Mouse (Mus musculus) forebrain, embryonic 13.5 days (tissue): Measurements from ENCODE around the gene Cpn1. TPM values are rescaled to one million over a fixed set of nuclear protein-coding genes. Genes with fewer than 3 reads are reported as not detected.

ENCODE experiments used
- ATAC-seq: fragments of 200-750 bp; cut with Nextera tagmentation; 2 replicates; pipeline ENCODE4 v1.8.0; 2017
- H3K27ac ChIP-seq: fragments of 300-500 bp; sonication (generic); 2 replicates; pipeline ENCODE4 v1.5.1; 2015; ENCODE audit warnings: inconsistent platforms, mild to moderate bottlenecking, moderate library complexity
- H3K27me3 ChIP-seq: fragments of 300-500 bp; sonication (generic); 2 replicates; pipeline ENCODE4 v1.6.1; 2015; ENCODE audit warnings: mild to moderate bottlenecking, inconsistent platforms
- H3K36me3 ChIP-seq: fragments of 300-500 bp; sonication (generic); 2 replicates; pipeline ENCODE4 v1.6.1; 2015; ENCODE audit warnings: mild to moderate bottlenecking, inconsistent platforms; ENCODE audit not compliant: poor library complexity, severe bottlenecking
- H3K4me1 ChIP-seq: fragments of 300-500 bp; sonication (generic); 2 replicates; pipeline ENCODE4 v1.6.1; 2015; ENCODE audit warnings: inconsistent platforms
- H3K4me2 ChIP-seq: fragments of 300-500 bp; sonication (generic); 2 replicates; pipeline ENCODE4 v1.6.1; 2015; ENCODE audit warnings: inconsistent platforms, mild to moderate bottlenecking, moderate library complexity
- H3K4me3 ChIP-seq: fragments of 300-500 bp; sonication (generic); 2 replicates; pipeline ENCODE4 v1.5.1; 2015; ENCODE audit warnings: mild to moderate bottlenecking, inconsistent platforms
- H3K9ac ChIP-seq: fragments of 300-500 bp; sonication (generic); 2 replicates; pipeline ENCODE4 v1.6.1; 2015; ENCODE audit warnings: mild to moderate bottlenecking, inconsistent platforms
- H3K9me3 ChIP-seq: fragments of 300-500 bp; sonication (generic); replicated peaks from 2 replicates; pipeline ENCODE4 v1.6.1; 2016; ENCODE audit warnings: inconsistent platforms
- WGBS: fragments of 180-500 bp; shearing (Covaris S2); methylation state at CpG from one replicate; pipeline ENCODE4 v1.1.7; 2015; 5-methylcytosine and 5-hydroxymethylcytosine counted together
- polyA plus RNA-seq: library from polyadenylated mRNA; unstranded; fragments of >200 nt; fragmentation: Nextera tagmentation; extraction: Ambion mirVana; gene quantifications from 2 replicates; pipeline ENCODE4 v1.2.1, GENCODE M21; 2015

The Cpn1 gene
- 0.32 and 0.37 TPM in 2 replicates for polyA plus RNA-seq

DNA sequence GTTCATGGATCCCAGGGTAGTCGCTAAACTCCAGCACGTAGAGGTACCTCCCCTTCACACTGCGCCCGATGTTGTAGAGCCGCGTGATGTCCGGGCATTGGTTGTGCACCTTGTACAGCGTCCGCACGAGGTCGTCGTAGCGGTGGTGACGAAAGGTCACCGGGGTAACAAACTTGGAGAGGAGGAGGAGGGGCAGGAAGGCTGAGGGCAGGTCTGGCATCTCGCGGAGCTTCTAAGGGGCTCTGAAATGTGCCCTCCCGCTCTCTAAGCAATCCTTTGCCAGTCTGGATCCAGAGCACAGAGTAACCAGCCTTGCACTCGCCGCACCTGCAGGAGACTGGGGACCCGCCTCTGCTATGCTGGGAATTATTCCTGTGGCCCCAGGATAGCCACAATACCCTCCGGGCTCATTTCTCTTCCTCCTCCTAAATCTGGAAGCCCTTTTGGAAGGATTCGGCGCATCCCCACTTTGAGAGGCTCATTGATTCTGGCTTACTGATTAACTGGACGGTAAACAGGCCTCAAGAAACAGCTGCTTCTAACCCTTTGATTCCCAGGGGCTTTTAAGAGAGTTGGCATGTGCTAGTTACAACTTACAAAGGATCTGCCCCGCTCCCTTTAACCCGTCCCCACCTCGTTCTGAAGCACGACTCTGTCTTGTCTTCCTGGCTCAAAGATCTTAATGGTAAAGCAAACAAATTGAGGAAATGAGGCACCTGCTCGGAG, at the start of gene Cpn1:
Gene Cpn1 (minus strand): TSS at position 488 of the 726 bp plus-strand sequence.
- peak within 1 kb of the TSS; percentile 47 for H3K4me2 ChIP-seq
- peaks cover 7% of the 10 kb centered on the region; the same call in 1 of the 2 replicates for H3K27me3 ChIP-seq
- no peaks in the 10 kb centered on the region for H3K36me3 ChIP-seq
- H3K4me3 ChIP-seq = peak within 1 kb of the TSS; percentile 17; the same call in 1 of the 2 replicates
- H3K27ac ChIP-seq = no peak within 1 kb of the TSS
- no peaks in the 10 kb centered on the region for H3K9me3 ChIP-seq
- ATAC-seq = no peak
- H3K9ac ChIP-seq = no peak within 1 kb of the TSS
- peaks cover 8% of the 10 kb centered on the region; the same call in 1 of the 2 replicates for H3K4me1 ChIP-seq
- WGBS = 15% methylated on average over 30 of the region's 30 CpGs

DNA sequence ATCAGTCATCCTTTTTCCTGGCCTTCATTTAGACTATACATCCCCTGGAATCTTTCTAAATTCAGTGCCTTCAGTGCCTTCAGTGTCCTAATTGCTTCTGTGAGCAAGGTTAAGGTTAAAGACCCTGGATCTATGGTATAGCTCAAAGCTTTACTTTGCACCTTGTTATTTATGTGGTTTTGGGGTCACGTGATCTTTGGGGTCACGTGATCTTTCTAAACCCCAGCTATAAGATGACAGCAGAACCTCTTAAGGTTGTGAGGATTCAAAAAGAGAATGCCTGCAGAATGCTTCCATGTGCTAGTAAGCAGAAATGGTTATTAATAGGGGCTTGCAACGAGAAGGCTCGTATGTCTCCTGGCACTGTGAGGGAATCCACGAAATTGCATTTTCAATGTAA, 47.0 kb upstream of the Cpn1 start:
- Histone ChIP-seq H3K36me3 (peaks cover 30% of the 10 kb centered on the region), H3K27ac (no peak overlapping the region), H3K9ac (no peak overlapping the region), H3K27me3 (no peaks in the 10 kb centered on the region), H3K9me3 (no peaks in the 10 kb centered on the region), H3K4me2 (no peak overlapping the region), H3K4me1 (no peaks in the 10 kb centered on the region), H3K4me3 (no peak overlapping the region)
- WGBS = 92% methylated on average over 5 of the region's 5 CpGs
- no peak for ATAC-seq

DNA sequence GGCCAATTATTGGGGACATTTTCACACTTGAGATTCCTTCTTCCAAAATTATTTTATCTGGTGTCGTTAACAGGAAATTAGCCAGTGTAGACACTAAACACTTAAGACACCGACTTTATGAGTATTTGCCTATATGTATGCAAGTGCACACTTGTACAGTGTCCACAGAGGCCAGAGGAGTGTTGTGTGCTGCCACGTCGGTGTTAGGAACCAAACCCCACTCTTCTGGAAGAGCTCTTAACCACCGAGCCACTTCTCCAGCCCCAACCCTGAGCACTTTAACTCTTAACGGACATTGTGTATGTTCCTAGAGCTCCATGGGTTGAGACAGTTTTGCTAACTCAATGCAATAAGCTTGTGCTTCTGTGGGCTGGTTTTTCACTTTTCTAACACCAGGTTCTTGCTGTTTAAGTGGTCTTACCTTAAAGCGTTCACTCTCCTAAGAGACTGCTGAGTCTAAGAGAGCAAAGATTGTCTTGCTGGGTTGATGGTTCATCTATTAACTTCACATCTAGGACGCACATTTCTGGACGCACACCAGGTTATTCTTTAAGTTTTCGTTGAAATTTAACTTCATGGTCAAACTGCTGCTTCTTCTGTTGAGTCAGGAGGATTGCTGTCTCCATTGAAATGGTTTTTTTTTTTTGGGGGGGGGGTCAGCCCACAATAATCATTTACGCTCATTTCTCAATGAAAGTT, 45.8 kb upstream of the Cpn1 start:
- H3K4me1 ChIP-seq = no peaks in the 10 kb centered on the region

DNA sequence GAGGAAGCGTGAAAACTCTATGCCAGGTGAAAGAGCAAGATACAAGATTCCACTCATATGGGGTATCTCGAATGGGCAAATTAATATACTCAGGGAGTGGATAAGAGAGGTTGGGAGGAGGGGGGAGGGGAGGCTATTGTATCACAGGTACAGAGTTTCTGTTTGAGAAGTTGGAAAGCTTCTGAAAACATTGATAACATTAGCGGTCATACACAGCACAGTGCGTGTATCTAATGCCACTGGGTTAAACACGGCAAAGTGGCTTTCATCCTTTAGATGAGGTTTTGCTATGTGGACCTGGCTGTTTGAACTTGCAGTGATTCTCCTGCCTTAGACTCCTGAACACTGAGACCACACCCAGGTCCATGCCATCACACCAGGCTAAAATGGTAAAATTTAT, 43.7 kb upstream of the Cpn1 start:
- Histone ChIP-seq H3K27me3 (no peaks in the 10 kb centered on the region), H3K4me1 (no peaks in the 10 kb centered on the region), H3K4me3 (no peak overlapping the region), H3K36me3 (0 out of 2 replicates have a peak, but pooled peaks cover 5% of the 10 kb centered on the region), H3K27ac (no peak overlapping the region), H3K4me2 (no peak overlapping the region), H3K9ac (no peak overlapping the region), H3K9me3 (no peaks in the 10 kb centered on the region)
- ATAC-seq = no peak
- 94% methylated on average over 5 of the region's 5 CpGs for WGBS

More for the DNA sequence above, 45.8 kb upstream of the Cpn1 start:
- 93% methylated on average over 11 of the region's 11 CpGs for WGBS
- H3K27me3 ChIP-seq = no peaks in the 10 kb centered on the region
- no peak overlapping the region for H3K27ac ChIP-seq
- no peak overlapping the region for H3K9ac ChIP-seq
- ATAC-seq = no peak
- H3K36me3 ChIP-seq = peaks cover 21% of the 10 kb centered on the region
- H3K4me2 ChIP-seq = no peak overlapping the region
- H3K4me3 ChIP-seq = no peak overlapping the region
- H3K9me3 ChIP-seq = no peaks in the 10 kb centered on the region

GRCm38 (mm10) chr19:44028972-44029371, 42.6 kb upstream of the Cpn1 start, which contains the start of gene Cyp2c23:
Cyp2c23 (minus strand) TSS chr19:44029208.
- no peaks in the 10 kb centered on the region for H3K9me3 ChIP-seq
- no peaks in the 10 kb centered on the region for H3K27me3 ChIP-seq
- ATAC-seq = no peak
- 0 out of 2 replicates have a peak, but pooled peaks cover 5% of the 10 kb centered on the region for H3K36me3 ChIP-seq
- H3K27ac ChIP-seq = no peak within 1 kb of the TSS
- H3K4me3 ChIP-seq = no peak within 1 kb of the TSS
- WGBS = 73% methylated on average over 8 of the region's 8 CpGs
- no peak within 1 kb of the TSS for H3K9ac ChIP-seq
- H3K4me2 ChIP-seq = no peak within 1 kb of the TSS
- no peaks in the 10 kb centered on the region for H3K4me1 ChIP-seq

DNA sequence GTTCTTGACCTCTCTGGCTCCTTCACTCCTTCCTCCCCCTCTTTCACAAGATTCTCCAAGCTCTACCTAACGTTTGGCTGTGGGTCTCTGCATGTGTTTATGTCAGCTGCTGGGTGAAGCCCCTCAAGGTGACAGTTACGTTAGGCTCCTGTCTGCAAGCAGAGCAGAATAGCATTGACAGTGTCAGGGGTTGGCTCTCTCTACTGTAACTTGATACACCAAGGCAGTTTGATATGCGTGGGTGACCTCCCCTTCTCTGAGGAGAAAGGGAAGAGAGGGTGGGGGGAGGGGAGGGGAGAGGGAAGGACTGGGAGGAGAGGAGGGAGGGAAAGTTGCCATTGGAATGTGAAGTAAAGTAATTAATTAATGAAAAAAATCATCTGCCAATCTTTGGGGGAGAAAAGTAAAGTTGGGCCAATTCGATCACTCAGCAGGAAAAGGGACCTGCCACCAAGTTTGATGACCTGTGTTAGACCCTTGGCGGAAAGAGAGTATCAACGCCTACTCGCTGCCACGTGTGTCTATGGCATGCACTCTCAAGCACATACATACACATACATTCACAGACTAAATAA, 40.7 kb upstream of the Cpn1 start:
- Histone ChIP-seq H3K27me3 (no peaks in the 10 kb centered on the region), H3K4me2 (no peak overlapping the region), H3K27ac (no peak overlapping the region), H3K36me3 (0 out of 2 replicates have a peak, but pooled peaks cover under 1% of the 10 kb centered on the region), H3K9me3 (no peaks in the 10 kb centered on the region), H3K9ac (no peak overlapping the region), H3K4me1 (no peaks in the 10 kb centered on the region), H3K4me3 (no peak overlapping the region)
- ATAC-seq = no peak
- 70% methylated on average over 8 of the region's 8 CpGs for WGBS

DNA sequence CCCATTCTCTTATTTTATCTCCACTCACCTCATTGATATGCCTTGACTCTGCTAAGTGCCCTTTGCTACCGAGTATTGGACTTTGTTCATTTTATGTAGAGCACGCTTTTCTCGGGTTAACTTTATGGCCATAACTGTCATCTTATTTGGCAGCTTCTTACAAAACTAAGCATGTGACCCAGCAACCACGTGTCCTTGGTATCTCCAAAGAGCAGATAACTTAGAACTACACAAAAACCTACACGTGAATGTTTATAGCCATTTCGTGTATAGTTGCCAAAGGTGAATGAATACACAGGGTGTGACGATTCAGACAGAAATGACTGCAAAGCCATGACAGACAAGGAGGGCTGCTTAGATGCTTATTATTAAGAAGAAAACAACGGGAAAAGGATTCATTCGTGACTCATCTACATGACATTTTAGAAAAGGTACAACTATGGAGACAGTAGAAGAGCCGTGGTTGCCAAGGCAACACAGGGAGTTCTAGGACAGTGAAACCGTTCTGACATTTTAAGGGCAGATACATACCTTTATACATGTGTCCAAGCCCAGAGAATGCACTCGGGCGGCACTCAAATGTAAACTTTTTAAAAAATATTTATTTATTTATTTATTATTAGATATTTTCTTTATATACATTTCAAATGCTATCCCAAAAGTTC, 38.7 kb upstream of the Cpn1 start:
- H3K9me3 ChIP-seq = no peaks in the 10 kb centered on the region
- ATAC-seq = no peak
- 87% methylated on average over 13 of the region's 13 CpGs for WGBS

DNA sequence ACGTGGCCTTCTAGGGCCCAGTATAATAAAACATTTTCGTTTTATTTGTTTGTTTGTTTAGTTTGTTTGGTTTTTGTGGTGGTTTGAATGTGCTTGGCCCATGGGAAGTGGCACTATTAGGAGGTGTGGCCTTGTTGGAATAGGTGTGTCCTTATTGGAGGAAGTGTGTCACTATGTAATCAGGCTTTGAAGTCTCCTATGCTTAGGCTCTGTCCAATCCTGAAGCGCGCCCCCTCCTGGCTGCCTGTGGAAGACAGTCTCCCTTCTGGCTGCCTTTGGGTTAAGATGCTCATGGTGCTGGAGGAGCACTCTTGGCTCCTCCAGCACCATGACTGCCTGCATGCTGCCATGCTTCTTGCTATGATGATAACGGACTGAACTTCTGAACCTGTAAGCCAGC, 36.7 kb upstream of the Cpn1 start:
- no peaks in the 10 kb centered on the region for H3K9me3 ChIP-seq
- WGBS = 76% methylated on average over 5 of the region's 5 CpGs
- H3K4me2 ChIP-seq = no peak overlapping the region
- ATAC-seq = no peak
- no peak overlapping the region for H3K4me3 ChIP-seq
- no peaks in the 10 kb centered on the region for H3K36me3 ChIP-seq
- H3K27me3 ChIP-seq = no peaks in the 10 kb centered on the region
- no peak overlapping the region for H3K27ac ChIP-seq
- no peaks in the 10 kb centered on the region for H3K4me1 ChIP-seq
- H3K9ac ChIP-seq = no peak overlapping the region

More for the DNA sequence above, 38.7 kb upstream of the Cpn1 start:
- no peaks in the 10 kb centered on the region for H3K36me3 ChIP-seq
- H3K4me1 ChIP-seq = no peaks in the 10 kb centered on the region
- H3K27ac ChIP-seq = no peak overlapping the region
- no peak overlapping the region for H3K4me3 ChIP-seq
- H3K9ac ChIP-seq = no peak overlapping the region
- no peak overlapping the region for H3K4me2 ChIP-seq
- H3K27me3 ChIP-seq = no peaks in the 10 kb centered on the region

DNA sequence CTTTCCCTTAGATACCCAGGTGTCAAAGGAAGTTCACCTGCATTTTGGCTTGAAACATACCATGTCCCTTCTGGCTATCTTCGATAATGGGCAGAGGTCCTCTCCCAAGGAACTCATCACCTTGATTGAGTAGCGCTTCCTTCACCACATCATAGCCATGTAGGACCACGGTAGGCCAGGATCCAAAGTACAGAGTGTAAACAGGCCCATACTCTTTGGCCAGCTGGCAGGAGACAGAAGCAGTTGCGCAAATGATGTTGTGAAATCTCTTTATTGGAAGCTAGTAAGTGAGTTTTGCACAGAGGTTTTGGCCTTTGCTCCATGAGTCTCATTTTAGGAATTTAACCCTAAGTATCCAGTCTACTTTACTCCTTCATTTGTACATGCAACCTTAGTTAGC, 35.1 kb upstream of the Cpn1 start:
- H3K9me3 ChIP-seq = no peaks in the 10 kb centered on the region
- H3K27me3 ChIP-seq = no peaks in the 10 kb centered on the region
- H3K4me3 ChIP-seq = no peak overlapping the region
- no peak overlapping the region for H3K4me2 ChIP-seq
- no peaks in the 10 kb centered on the region for H3K4me1 ChIP-seq
- ATAC-seq = no peak
- H3K36me3 ChIP-seq = no peaks in the 10 kb centered on the region
- 94% methylated on average over 4 of the region's 4 CpGs for WGBS
- H3K9ac ChIP-seq = no peak overlapping the region
- no peak overlapping the region for H3K27ac ChIP-seq

- Histone ChIP-seq H3K9me3 (no peaks in the 10 kb centered on the region), H3K36me3 (no peaks in the 10 kb centered on the region), H3K4me2 (no peak overlapping the region), H3K9ac (no peak overlapping the region), H3K27me3 (no peaks in the 10 kb centered on the region), H3K4me1 (no peaks in the 10 kb centered on the region), H3K27ac (no peak overlapping the region), H3K4me3 (no peak overlapping the region)
- 50% methylated on average over 7 of the region's 7 CpGs for WGBS
- ATAC-seq = no peak
These were observed 33.4 kb upstream of the Cpn1 start for GRCm38 (mm10) chr19:44019739-44020138.

DNA sequence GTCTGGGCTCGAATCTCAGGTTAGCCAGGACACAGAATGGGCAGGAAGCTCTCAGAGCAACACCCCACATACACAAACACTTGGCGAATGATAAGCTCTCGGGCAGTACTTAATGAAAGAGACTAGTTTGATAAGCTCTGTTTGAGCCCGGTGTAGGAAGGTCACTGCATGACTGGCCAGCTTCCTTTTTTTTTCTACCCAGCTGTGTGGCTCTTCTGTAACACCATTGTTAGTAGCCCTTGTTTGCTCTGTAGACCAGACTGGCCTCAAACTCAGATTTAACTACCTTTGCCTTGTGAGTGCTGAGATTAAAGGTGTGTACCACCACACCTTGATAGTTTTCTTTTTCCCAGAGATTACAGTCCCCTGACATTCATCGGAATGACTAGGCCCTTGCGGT, 27.5 kb upstream of the Cpn1 start:
- ATAC-seq = no peak
- no peaks in the 10 kb centered on the region for H3K36me3 ChIP-seq
- H3K9me3 ChIP-seq = no peaks in the 10 kb centered on the region
- H3K4me1 ChIP-seq = no peaks in the 10 kb centered on the region
- H3K9ac ChIP-seq = no peak overlapping the region
- no peak overlapping the region for H3K27ac ChIP-seq
- 85% methylated on average over 6 of the region's 6 CpGs for WGBS
- H3K4me3 ChIP-seq = no peak overlapping the region
- H3K4me2 ChIP-seq = no peak overlapping the region
- no peaks in the 10 kb centered on the region for H3K27me3 ChIP-seq

- WGBS = 75% methylated on average over 15 of the region's 15 CpGs
- no peak for ATAC-seq
- no peak overlapping the region for H3K27ac ChIP-seq
These were observed 22.4 kb upstream of the Cpn1 start for GRCm38 (mm10) chr19:44008784-44009183.

More at GRCm38 (mm10) chr19:44008784-44009183, 22.4 kb upstream of the Cpn1 start:
- no peaks in the 10 kb centered on the region for H3K9me3 ChIP-seq
- no peak overlapping the region for H3K9ac ChIP-seq
- H3K4me3 ChIP-seq = no peak overlapping the region
- H3K4me2 ChIP-seq = no peak overlapping the region
- no peaks in the 10 kb centered on the region for H3K27me3 ChIP-seq
- no peaks in the 10 kb centered on the region for H3K36me3 ChIP-seq
- no peaks in the 10 kb centered on the region for H3K4me1 ChIP-seq
